Mouse (Mus musculus) adrenal gland, postnatal 36 days (tissue): Measurements from ENCODE around the gene Cabp5. TPM values are rescaled to one million over a fixed set of nuclear protein-coding genes. Genes with fewer than 3 reads are reported as not detected.
"Not testable (repeated sequence)": the region's sequence is repeated elsewhere in the genome, so short reads cannot be mapped to it uniquely, and the experiment has no call there.

ENCODE experiments used
- DNase-seq, 2 experiments: peaks; one replicate each; pipeline ENCODE4 v3.0.0; 2021; ENCODE audit warnings: mixed read lengths in 1 of 2
- long read RNA-seq, 2 experiments: library from polyadenylated mRNA; stranded (forward); transcript quantifications; one replicate each; pipeline ENCODE4 v2.0.0; 2021; ENCODE audit warnings: borderline sequencing depth in 2 of 2
- total RNA-seq, 2 experiments: library from RNA; stranded (reverse); gene quantifications; 2 replicates each; pipeline ENCODE4 v1.2.3; 2021

The Cabp5 gene
- not detected for total RNA-seq
- long read RNA-seq, experiment 1, result 0 reads
- long read RNA-seq, experiment 2, result 0 reads

GRCm38 (mm10) chr7:13397832-13398231 is at the start of gene Cabp5:
Gene Cabp5 (plus strand): TSS chr7:13398132.
- DNase-seq, result no peak

- no peak for DNase-seq
Measured at GRCm38 (mm10) chr7:13355943-13356342, 42.0 kb upstream of the Cabp5 start.

GRCm38 (mm10) chr7:13380588-13380987 is 17.3 kb upstream of the Cabp5 start:
- no peak for DNase-seq

- DNase-seq, result not testable (repeated sequence)
Measured at GRCm38 (mm10) chr7:13450541-13450940, 52.6 kb downstream of the Cabp5 start, which contains the start of gene Bsph1. Gene Bsph1 (plus strand): TSS chr7:13450841.

Other genes with a start within 250 kb of the Cabp5 start
- under 1 TPM; 0.03 to 0.17 TPM for gene Vmn1r88, start 238.6 kb upstream of the Cabp5 start, total RNA-seq
- gene Vmn1r89, start 185.1 kb upstream of the Cabp5 start, total RNA-seq, result not detected
- 10 to 100 TPM; 12.3 to 12.8 TPM for gene Lig1, start 120.8 kb upstream of the Cabp5 start, total RNA-seq
- 1 to 10 TPM; 7.1 to 8.4 TPM for gene Zswim9, start 119.4 kb upstream of the Cabp5 start, total RNA-seq
- under 1 TPM; 0.16 to 0.46 TPM for gene Pla2g4c, start 73.5 kb upstream of the Cabp5 start, total RNA-seq
- not detected for gene Bsph1, start 52.7 kb downstream of the Cabp5 start, total RNA-seq
- gene Bsph2, start 172.9 kb downstream of the Cabp5 start, total RNA-seq, result not detected
- gene Sult2a5, start 225.8 kb downstream of the Cabp5 start, total RNA-seq, result not detected